8 mouse cellular contexts compared by ENCODE assay signal in genomic region chr15:81932951-81933470, GRCm38 (mm10). TPM values are rescaled to one million over a fixed set of nuclear protein-coding genes. Genes with fewer than 3 reads are reported as not detected.
DNase-seq lines count a peak whose midpoint lies in the region.
"Had no signal": no experiment of that assay in that cellular context is flagged by ENCODE, and none has a peak within 500 bp of the region (broad histone marks: within the 10 kb centered on the region; RNA-seq: fewer than 3 reads in every experiment).

No protein-coding gene starts in this region.

- intact Hi-C loops in left cerebral cortex, postnatal 25 days (cut with DNase I), result no loop called here

- peak; percentile 88 for DNase-seq in right cerebral cortex, adult 18-20 months
- DNase-seq in right cerebral cortex, postnatal 4 days, result no peak
- DNase-seq in frontal cortex, postnatal 10 days (ENCODE audit: low spot score in 2 of 2), result peak; percentile 48 to 60
- peak; percentile 78 to 93 for DNase-seq in left cerebral cortex, postnatal 25 days (ENCODE audit: low spot score in 2 of 2)
- peak; percentile 69 for DNase-seq in telencephalon, adult 2 months (ENCODE audit: low read depth, low spot score)
- no peak for DNase-seq in yolk sac, embryonic 10.5 days (ENCODE audit: low spot score)
- DNase-seq in cerebellum, postnatal 25 days, result no peak

RNA-seq across cellular contexts. Expression of gene Csdc2, which starts 3.5 kb away (rescaled TPM):
- total RNA-seq in left cerebral cortex, postnatal 25 days (2021), result 10 to 100 TPM; 96.0 to 98.3 TPM

RNA-seq across cellular contexts. Expression of gene Polr3h, which starts 7.0 kb away (rescaled TPM):
- total RNA-seq in left cerebral cortex, postnatal 25 days (2021), result 10 to 100 TPM; 49.8 to 56.5 TPM

RNA-seq across cellular contexts. Expression of gene Pmm1, which starts 27.7 kb away (rescaled TPM):
- total RNA-seq in left cerebral cortex, postnatal 25 days (2021), result 100 to 1,000 TPM; 203 to 208 TPM

RNA-seq across cellular contexts. Expression of gene 1700029P11Rik, which starts 47.3 kb away (rescaled TPM):
- total RNA-seq in left cerebral cortex, postnatal 25 days (2021), result not detected
- total RNA-seq: left cerebral cortex, postnatal 10 days had no signal

RNA-seq across cellular contexts. Expression of gene Xrcc6, which starts 54.6 kb away (rescaled TPM):
- 10 to 100 TPM; 19.5 to 23.7 TPM for total RNA-seq in left cerebral cortex, postnatal 25 days (2021)

Comparison
In these comparisons a context has a peak if more than half of its experiments do, and no peak if none do; other contexts are left out.
1. DNase-seq: peak in right cerebral cortex, adult 18-20 months (single experiment), frontal cortex, postnatal 10 days (2 of 2), left cerebral cortex, postnatal 25 days (2 of 2) and telencephalon, adult 2 months (single experiment); none in right cerebral cortex, postnatal 4 days (single experiment), yolk sac, embryonic 10.5 days (single experiment) and cerebellum, postnatal 25 days (0 of 2).